Mouse (Mus musculus) effector memory CD4-positive, alpha-beta T cell, adult 5 months (primary cell): ENCODE data around the gene Hist1h3g. TPM values are rescaled to one million over a fixed set of nuclear protein-coding genes. Genes with fewer than 3 reads are reported as not detected.

Experiments
- polyA plus RNA-seq: library from polyadenylated mRNA; unstranded; fragments of 100-300 nt; shearing (Covaris generic); gene quantifications from one replicate; pipeline ENCODE4 v1.2.1, GENCODE M21; 2017

Gene Hist1h3g
- not detected for polyA plus RNA-seq

DNA sequence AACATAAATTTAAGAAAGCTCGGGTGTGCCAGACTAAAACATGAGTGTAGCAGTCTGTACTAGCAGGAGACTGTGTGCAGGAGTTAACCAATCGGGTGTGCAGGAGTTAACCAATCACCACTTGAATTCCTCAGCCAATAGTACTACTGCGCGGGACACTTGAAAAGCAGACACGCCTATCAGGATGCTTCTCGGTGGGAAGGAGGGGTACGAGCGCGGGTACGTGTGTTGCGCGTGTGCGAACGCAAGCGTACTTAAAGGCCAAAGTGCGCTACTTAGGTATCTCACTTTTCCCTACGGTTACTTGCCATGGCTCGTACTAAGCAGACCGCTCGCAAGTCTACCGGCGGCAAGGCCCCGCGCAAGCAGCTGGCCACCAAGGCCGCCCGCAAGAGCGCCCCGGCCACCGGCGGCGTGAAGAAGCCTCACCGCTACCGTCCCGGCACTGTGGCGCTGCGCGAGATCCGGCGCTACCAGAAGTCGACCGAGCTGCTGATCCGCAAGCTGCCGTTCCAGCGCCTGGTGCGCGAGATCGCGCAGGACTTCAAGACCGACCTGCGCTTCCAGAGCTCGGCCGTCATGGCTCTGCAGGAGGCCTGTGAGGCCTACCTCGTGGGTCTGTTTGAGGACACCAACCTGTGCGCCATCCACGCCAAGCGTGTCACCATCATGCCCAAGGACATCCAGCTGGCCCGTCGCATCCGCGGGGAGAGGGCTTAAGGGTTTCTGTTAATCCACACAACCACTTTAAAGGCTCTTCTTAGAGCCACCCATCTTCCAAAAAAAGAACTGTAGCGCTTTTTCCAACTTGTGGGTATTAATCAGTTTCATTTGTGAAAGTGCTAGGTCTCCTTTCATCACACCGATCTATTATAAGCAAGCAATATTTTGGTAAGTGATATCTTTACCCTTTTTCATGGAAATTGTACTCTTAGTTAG lies at the start of gene Hist1h3g:
Gene Hist1h3g, plus strand, starts transcription at position 286 of the 939 bp plus-strand sequence.

DNA sequence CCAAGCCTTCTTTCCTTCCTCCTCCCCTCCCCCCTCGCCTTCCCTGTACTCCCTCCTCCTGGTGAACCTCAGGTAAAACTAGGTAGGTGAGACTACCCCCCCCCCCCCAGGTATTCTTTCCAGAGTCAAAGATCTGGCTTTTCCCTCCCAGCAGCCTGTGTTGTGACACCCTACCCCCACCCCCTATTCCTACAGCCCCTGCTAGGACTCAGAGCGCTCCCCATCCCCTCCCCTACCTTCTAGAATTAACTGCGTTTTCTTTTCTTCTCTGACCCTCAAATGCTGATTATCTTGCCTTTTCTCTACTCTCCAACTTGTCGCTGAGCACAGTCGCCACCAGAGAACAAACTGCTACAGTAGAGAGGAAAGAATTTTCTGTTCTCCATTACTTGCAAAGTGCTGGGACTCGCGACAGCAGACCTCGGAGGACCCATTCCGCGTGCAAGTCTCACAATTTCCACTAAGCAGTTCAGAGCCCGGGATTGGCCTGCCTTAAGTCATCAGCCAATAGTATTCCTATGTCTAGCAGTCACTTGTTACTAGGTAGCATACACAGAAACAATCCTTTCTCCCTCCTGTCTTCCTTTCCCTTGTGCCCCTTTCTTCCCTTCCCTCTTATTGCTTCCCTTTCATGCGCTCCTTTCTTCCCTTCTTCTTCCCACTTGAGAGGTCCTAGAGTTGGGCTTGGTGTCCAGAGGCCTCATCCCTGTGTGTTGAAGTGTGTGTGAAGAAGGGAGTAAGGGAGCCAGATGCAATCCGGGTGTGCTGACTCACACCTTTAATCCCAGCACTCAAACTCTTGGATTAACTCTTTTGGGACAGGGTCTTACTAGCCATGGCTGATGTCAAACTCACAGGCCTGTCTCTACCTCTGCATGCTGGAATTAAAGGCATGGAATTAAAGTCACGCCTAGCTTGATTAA lies 46.6 kb upstream of the Hist1h3g start, which contains the start of gene Btn2a2:
Gene Btn2a2, minus strand, starts transcription at position 458 of the 923 bp plus-strand sequence.

DNA sequence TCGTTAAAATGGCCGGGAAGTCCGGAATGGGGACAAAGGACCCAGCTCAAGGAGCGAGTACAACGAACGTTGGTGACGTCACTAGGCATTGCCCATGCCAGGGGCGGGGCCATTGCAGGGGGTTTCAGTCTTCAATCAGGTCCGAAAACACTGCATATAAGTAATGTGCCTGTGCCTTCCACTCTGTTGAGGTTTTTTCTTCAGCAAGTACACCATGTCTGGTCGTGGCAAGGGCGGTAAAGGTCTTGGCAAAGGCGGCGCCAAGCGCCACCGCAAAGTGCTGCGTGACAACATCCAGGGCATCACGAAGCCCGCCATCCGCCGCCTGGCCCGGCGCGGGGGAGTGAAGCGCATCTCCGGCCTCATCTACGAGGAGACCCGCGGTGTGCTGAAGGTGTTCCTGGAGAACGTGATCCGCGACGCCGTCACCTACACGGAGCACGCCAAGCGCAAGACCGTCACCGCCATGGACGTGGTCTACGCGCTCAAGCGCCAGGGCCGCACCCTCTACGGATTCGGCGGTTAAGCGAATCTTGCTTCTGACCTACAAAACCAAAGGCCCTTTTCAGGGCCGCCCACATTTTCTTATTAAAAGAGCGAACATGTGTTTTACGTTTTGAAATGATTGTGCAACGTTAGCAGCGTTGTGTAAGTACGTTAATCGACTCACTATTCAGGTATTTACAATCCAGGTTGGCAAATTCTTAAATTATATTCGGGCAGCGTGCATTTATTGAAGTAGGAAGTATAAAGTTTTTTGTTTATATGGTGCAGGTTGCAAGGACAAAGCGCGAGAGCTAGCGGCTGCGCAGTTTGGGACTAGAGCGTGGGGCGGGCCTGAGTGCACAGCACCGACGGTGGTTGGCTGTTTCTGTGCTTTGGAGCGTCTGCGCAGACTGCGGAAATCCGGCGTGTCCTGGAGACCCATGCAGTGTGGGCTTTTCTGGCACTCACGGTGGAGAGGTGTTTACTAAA lies 4.0 kb upstream of the Hist1h3g start, which contains the start of gene Hist1h4h:
Gene Hist1h4h, plus strand, starts transcription at position 150 of the 975 bp plus-strand sequence.

DNA sequence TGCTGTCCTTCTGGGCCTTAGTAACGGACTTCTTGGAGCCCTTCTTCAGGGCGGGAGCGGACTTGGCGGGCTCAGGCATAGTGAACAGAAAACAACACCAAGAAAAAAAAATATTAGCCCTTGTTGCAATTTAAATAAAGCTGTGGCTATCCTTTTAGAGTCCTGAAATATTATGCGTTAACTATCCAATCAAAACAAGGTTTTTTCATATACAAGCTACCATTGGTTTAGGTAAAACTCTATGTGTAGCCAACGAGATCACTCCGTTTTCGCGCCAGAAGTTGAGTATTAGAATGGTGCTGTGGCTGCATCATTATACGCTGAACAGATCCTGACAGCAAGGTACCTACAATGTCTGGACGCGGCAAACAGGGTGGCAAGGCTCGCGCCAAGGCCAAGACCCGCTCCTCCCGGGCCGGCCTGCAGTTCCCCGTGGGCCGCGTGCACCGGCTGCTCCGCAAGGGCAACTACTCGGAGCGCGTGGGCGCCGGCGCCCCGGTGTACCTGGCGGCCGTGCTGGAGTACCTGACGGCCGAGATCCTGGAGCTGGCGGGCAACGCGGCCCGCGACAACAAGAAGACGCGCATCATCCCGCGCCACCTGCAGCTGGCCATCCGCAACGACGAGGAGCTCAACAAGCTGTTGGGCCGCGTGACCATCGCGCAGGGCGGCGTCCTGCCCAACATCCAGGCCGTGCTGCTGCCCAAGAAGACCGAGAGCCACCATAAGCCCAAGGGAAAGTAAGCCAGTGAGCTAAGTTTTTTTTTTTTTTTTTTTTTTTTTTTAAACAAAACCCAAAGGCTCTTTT lies 1.5 kb upstream of the Hist1h3g start, which contains the start of gene Hist1h2af:
Gene Hist1h2af, plus strand, starts transcription at position 347 of the 808 bp plus-strand sequence.

DNA sequence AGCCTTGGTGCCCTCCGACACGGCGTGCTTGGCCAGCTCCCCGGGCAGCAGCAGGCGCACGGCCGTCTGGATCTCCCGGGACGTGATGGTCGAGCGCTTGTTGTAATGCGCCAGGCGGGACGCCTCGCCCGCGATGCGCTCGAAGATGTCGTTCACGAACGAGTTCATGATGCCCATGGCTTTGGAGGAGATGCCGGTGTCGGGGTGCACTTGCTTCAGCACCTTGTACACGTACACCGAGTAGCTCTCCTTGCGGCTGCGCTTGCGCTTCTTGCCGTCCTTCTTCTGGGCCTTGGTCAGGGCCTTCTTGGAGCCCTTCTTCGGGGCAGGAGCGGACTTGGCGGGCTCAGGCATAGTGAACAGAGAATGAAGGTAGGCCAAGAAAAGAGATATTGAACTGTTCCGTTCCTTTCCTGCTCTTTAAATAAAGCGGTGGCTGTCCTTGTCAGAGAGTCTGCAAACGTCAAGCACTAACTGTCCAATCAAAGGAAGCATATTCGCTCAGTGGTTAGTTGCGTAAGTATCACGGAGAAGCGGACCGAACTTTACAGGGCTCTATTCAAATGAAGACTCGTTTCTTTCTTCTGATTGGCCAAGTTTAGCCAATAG lies 7.9 kb downstream of the Hist1h3g start, which contains the start of gene Hist1h2bh:
Gene Hist1h2bh, minus strand, starts transcription at position 394 of the 609 bp plus-strand sequence.

DNA sequence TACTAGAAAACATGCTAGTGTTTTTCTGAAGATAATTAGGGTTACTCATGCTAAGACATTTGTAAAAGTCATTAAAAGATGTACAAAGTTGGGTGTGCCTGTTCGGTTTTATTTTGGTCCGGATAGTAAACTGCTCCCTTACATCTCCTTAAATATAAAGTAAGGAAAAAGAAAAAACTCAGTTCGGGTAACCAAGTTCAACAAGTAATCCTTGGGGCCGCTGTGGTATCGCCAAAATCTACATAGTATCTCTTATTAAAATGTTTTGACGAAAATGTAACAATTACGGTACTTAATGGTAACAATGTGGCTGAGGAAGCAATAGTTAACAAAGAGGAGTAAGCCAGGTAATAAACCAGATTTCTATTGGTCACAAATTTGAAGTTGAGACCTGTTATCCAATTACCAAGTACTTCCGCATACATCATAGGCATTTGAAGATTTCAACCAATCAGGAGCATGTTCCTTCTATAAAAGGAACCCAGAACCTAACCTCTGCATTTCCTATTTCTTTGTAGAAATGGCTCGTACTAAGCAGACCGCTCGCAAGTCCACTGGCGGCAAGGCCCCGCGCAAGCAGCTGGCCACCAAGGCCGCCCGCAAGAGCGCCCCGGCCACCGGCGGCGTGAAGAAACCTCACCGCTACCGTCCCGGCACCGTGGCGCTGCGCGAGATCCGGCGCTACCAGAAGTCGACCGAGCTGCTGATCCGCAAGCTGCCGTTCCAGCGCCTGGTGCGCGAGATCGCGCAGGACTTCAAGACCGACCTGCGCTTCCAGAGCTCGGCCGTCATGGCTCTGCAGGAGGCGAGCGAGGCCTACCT lies 9.0 kb downstream of the Hist1h3g start, which contains the start of gene Hist1h3f:
Gene Hist1h3f, plus strand, starts transcription at position 88 of the 822 bp plus-strand sequence.

DNA sequence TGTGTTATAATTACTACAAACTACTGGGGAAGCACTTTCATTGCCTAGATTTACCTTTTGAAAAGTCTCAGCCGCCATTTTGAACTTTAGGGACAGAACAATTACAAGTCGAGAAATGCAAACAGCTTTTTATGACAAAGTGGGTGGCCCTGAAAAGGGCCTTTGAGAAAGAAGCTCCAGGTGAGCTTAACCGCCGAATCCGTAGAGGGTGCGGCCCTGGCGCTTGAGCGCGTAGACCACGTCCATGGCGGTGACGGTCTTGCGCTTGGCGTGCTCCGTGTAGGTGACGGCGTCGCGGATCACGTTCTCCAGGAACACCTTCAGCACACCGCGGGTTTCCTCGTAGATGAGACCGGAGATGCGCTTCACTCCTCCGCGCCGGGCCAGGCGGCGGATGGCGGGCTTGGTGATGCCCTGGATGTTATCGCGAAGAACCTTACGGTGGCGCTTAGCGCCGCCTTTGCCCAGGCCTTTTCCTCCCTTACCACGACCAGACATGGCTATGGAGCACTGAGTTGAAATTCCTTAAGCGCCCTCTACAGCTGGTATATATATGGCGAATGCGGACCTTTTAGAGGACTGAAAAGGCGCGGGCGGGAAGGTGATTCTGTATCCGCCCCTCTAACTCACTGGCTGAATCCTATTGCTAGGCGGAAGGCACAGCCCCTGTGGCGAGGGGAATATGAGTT lies 16.1 kb downstream of the Hist1h3g start, which contains the start of gene Hist1h4f:
Gene Hist1h4f, minus strand, starts transcription at position 503 of the 689 bp plus-strand sequence.

DNA sequence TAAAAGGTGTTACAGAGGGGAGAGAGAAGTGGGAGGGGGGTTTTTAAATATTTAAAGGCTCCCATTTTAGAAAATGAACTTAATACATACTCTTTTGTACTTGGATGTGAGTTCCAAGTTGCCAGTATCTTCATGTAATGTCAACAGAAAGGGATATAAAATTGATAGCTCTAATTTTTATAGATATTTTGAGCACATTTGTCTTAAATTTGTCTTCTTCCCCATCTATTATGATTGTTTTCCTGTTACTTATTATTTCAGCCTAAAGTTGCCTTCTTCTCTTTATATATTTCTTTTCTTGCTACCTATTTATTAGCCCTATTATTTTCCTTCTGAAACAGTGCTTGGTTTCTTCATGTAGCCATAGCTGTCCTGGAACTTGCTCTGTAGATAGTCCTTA lies 17.7 kb downstream of the Hist1h3g start, which contains the start of gene Hist1h1d:
Gene Hist1h1d, plus strand, starts transcription at position 301 of the 400 bp plus-strand sequence.

DNA sequence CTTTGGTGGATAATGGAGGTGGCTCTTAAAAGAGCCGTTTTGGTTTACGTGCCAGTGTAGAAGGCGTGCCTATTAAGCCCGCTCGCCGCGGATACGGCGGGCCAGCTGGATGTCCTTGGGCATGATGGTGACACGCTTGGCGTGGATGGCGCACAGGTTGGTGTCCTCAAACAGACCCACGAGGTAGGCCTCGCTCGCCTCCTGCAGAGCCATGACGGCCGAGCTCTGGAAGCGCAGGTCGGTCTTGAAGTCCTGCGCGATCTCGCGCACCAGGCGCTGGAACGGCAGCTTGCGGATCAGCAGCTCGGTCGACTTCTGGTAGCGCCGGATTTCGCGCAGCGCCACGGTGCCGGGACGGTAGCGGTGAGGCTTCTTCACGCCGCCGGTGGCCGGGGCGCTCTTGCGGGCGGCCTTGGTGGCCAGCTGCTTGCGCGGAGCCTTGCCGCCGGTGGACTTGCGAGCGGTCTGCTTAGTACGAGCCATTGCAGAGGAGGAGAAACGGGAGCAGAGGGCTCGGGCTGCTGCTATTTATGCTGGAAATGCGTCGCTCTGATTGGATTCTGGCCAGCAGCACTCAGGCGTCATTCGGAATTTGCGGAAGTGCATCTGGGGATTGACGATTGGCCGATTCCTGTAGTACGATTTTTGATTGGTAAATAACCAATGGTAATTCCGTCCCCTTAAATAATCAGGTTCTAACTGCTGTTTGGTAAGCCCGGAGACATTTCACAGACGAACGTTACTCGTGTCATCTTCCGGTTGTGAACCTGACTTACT lies 26.8 kb downstream of the Hist1h3g start, which contains the start of gene Hist1h3e:
Gene Hist1h3e, minus strand, starts transcription at position 487 of the 777 bp plus-strand sequence.

DNA sequence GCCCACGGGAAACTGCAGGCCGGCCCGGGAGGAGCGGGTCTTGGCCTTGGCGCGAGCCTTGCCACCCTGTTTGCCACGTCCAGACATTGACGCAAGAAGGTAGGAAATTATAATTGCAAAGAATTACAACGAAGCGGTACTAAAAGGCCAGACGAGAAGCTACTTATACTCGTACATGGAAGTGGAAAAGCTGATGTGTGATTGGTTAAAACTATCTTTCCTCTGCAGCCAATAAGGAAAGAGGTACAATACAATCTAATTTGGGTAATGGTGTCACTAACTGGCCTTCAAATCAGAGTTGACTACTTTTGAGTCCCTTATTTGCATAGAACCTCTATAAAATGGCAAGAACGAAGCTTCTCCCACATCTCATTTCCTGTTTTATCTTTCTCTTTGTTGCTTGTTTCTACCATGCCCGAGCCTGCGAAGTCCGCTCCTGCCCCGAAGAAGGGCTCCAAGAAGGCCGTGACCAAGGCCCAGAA lies 35.8 kb downstream of the Hist1h3g start, which contains the start of the genes Hist1h2ae and Hist1h2bg:
Gene Hist1h2ae, minus strand, starts transcription at position 199 of the 482 bp plus-strand sequence.
Gene Hist1h2bg, plus strand, starts transcription at position 375 of the 482 bp plus-strand sequence.

DNA sequence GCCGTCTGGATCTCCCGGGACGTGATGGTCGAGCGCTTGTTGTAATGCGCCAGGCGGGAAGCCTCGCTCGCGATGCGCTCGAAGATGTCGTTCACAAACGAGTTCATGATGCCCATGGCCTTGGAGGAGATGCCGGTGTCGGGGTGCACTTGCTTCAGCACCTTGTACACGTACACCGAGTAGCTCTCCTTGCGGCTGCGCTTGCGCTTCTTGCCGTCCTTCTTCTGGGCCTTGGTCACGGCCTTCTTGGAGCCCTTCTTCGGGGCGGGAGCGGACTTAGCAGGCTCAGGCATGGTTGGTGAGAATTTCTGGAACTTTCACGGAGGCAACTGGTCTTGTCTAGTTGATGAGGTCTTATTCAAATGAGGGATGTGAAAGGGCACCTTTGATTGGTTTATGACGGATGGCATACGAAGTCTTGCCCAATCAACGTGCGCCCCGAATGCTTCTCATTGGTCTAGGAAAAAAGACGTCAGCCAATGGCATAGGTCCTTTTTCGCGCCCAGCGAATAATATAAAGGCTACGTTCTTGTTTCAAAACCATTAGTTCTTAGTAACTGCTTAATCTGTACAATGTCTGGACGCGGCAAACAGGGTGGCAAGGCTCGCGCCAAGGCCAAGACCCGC lies 38.8 kb downstream of the Hist1h3g start, which contains the start of the genes Hist1h2bf and Hist1h2ad:
Gene Hist1h2bf, minus strand, starts transcription at position 299 of the 627 bp plus-strand sequence.
Gene Hist1h2ad, plus strand, starts transcription at position 484 of the 627 bp plus-strand sequence.

DNA sequence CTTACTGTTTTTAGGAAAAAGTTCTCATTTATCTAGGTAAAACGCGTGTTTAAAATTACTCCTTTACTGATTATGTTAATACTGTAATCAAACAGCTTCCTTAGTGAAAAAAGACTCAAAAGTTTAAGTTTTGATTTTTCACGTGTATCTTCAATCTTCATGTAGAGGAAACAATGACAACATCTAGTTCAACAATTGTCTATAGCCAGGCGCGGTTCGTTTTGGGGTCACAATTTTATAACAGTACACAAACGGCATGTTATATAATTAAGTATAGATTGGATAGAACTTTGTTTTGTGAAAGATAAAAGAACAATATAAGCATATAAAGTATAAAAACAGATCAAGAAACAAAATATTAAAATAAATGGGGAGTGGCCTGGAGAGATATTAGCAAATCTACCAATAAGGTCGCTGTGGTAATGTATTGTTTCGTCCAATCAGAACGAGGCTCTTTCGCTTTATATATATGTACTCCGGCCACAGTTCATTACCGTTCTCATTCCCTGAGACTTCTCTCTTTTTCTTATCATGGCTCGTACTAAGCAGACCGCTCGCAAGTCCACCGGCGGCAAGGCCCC lies 40.1 kb downstream of the Hist1h3g start, which contains the start of gene Hist1h3d:
Gene Hist1h3d, plus strand, starts transcription at position 493 of the 581 bp plus-strand sequence.

DNA sequence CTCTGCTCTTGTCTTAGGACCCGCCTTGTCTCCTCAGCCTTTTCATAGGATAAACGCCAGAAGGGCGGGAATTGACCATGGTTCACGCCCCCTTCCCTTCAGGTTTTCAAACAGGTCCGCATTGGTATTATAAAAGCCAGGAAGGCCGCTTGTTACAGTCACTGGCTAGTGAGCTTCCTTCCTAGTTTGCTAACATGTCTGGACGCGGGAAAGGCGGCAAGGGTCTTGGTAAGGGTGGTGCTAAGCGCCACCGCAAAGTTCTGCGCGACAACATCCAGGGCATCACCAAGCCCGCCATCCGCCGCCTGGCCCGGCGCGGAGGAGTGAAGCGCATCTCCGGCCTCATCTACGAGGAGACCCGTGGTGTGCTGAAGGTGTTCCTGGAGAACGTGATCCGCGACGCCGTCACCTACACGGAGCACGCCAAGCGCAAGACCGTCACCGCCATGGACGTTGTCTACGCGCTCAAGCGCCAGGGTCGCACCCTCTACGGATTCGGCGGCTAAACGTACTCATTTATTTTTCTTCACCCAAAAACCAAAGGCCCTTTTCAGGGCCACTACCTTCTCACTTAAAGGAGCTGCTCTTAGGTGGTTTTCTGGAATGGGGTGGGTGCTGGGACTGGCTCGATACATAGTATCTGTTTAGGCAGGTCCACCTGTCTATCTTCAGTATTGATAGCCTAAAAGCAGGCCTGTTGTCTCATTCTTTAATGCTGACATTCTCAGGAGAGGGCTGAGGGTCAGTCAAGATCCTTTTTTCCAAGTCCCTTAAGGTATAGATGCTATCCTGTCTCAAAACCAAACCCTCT lies 46.4 kb downstream of the Hist1h3g start, which contains the start of gene Hist1h4d:
Gene Hist1h4d, plus strand, starts transcription at position 191 of the 811 bp plus-strand sequence.

